Mouse (Mus musculus) urinary bladder, postnatal 10 days (tissue): ENCODE measurements around the gene Tgif2lx2.
"Not testable (repeated sequence)": the region's sequence is repeated elsewhere in the genome, so short reads cannot be mapped to it uniquely, and the experiment has no call there.

Experiments
- DNase-seq: peaks from one replicate; pipeline ENCODE4 v3.0.0; 2022; ENCODE audit warnings: low spot score

The Tgif2lx2 gene

GRCm38 (mm10) chrX:118426927-118427326 is at the start of gene Tgif2lx2:
Gene Tgif2lx2 (plus strand): TSS chrX:118427227.
- not testable (repeated sequence) for DNase-seq
